Comparison of ENCODE assay signal across 22 mouse cellular contexts in genomic region chr9:3006179-3006578, GRCm38 (mm10). TPM values are rescaled to one million over a fixed set of nuclear protein-coding genes. Genes with fewer than 3 reads are reported as not detected.
"Had no signal": no experiment of that assay in that cellular context is flagged by ENCODE, and none has a peak within 500 bp of the region (broad histone marks: within the 10 kb centered on the region; RNA-seq: fewer than 3 reads in every experiment).

No protein-coding gene starts in this region.

RNA-seq across cellular contexts. Expression of gene Gm11168, which starts 3.0 kb away (rescaled TPM):
- total RNA-seq: layer of hippocampus, adult 8-10 months; layer of hippocampus, postnatal 10 days; layer of hippocampus, postnatal 36 days; left cerebral cortex, adult 2 months; left cerebral cortex, postnatal 10 days; left cerebral cortex, postnatal 36 days; liver, adult 2 months had no signal
- polyA plus RNA-seq: kidney, embryonic 15.5 days; limb, embryonic 11.5 days; limb, embryonic 14.5 days; liver, adult 2 months; liver, embryonic 14.5 days; liver, postnatal 0 days; lung, embryonic 14.5 days; macrophage; midbrain, embryonic 12.5 days; midbrain, embryonic 16.5 days; neural tube, embryonic 11.5 days; neural tube, embryonic 14.5 days; stomach, embryonic 14.5 days; stomach, postnatal 0 days; thymus, adult 2 months had no signal

RNA-seq across cellular contexts. Expression of gene Gm10722, which starts 5.5 kb away (rescaled TPM):
- total RNA-seq: layer of hippocampus, adult 8-10 months; layer of hippocampus, postnatal 10 days; layer of hippocampus, postnatal 36 days; left cerebral cortex, adult 2 months; left cerebral cortex, postnatal 10 days; left cerebral cortex, postnatal 36 days; liver, adult 2 months had no signal
- polyA plus RNA-seq: kidney, embryonic 15.5 days; limb, embryonic 11.5 days; limb, embryonic 14.5 days; liver, adult 2 months; liver, embryonic 14.5 days; liver, postnatal 0 days; lung, embryonic 14.5 days; lung, postnatal 0 days; macrophage; midbrain, embryonic 12.5 days; midbrain, embryonic 16.5 days; neural tube, embryonic 11.5 days; neural tube, embryonic 14.5 days; stomach, embryonic 14.5 days; stomach, postnatal 0 days; thymus, adult 2 months had no signal

RNA-seq across cellular contexts. Expression of gene Gm10721, which starts 6.8 kb away (rescaled TPM):
- total RNA-seq: layer of hippocampus, postnatal 36 days; left cerebral cortex, postnatal 36 days; liver, adult 2 months had no signal
- polyA plus RNA-seq: limb, embryonic 11.5 days; limb, embryonic 14.5 days; liver, adult 2 months; liver, embryonic 14.5 days; liver, postnatal 0 days; lung, embryonic 14.5 days; macrophage; midbrain, embryonic 12.5 days; midbrain, embryonic 16.5 days; neural tube, embryonic 11.5 days; neural tube, embryonic 14.5 days; stomach, embryonic 14.5 days; stomach, postnatal 0 days; thymus, adult 2 months had no signal

RNA-seq across cellular contexts. Expression of gene Gm10720, which starts 9.3 kb away (rescaled TPM):
- total RNA-seq: layer of hippocampus, adult 8-10 months; layer of hippocampus, postnatal 10 days; layer of hippocampus, postnatal 36 days; left cerebral cortex, adult 2 months; left cerebral cortex, postnatal 10 days; left cerebral cortex, postnatal 36 days; liver, adult 2 months had no signal
- polyA plus RNA-seq: kidney, embryonic 15.5 days; limb, embryonic 11.5 days; limb, embryonic 14.5 days; liver, adult 2 months; liver, embryonic 14.5 days; liver, postnatal 0 days; lung, embryonic 14.5 days; lung, postnatal 0 days; macrophage; midbrain, embryonic 12.5 days; midbrain, embryonic 16.5 days; neural tube, embryonic 11.5 days; neural tube, embryonic 14.5 days; stomach, embryonic 14.5 days; stomach, postnatal 0 days; thymus, adult 2 months had no signal

RNA-seq across cellular contexts. Expression of gene Gm10719, which starts 11.0 kb away (rescaled TPM):
- total RNA-seq: left cerebral cortex, adult 2 months; left cerebral cortex, postnatal 10 days had no signal
- polyA plus RNA-seq: kidney, embryonic 15.5 days; limb, embryonic 11.5 days; limb, embryonic 14.5 days; liver, adult 2 months; liver, embryonic 14.5 days; liver, postnatal 0 days; lung, embryonic 14.5 days; macrophage; midbrain, embryonic 16.5 days; neural tube, embryonic 11.5 days; stomach, postnatal 0 days; thymus, adult 2 months had no signal
